Mouse (Mus musculus) CH12.LX (cell line): ENCODE results near the gene Tsen34. TPM values are rescaled to one million over a fixed set of nuclear protein-coding genes. Genes with fewer than 3 reads are reported as not detected.

Source experiments
- DNase-seq: peaks from one replicate; pipeline ENCODE4 v3.0.0-alpha.2; 2013; ENCODE audit errors: extremely low read depth
- H3K27ac ChIP-seq: 2 replicates; pipeline ENCODE4 v1.5.1; 2012; ENCODE audit warnings: low read depth, mild to moderate bottlenecking, control low read depth, moderate library complexity; ENCODE audit not compliant: insufficient read depth
- H3K27me3 ChIP-seq: replicated peaks from 2 replicates; pipeline ENCODE3; 2012; ENCODE audit warnings: inconsistent platforms
- H3K36me3 ChIP-seq, 2 experiments: replicated peaks in 1 of 2; 2 replicates each; pipeline versions ENCODE3 to v1.6.1; 2012; ENCODE audit warnings: inconsistent platforms in 1 of 2, low read length in 1 of 2, mild to moderate bottlenecking in 1 of 2, mixed read lengths in 1 of 2, moderate library complexity in 1 of 2; ENCODE audit not compliant: control insufficient read depth in 1 of 2, insufficient read depth in 1 of 2
- H3K4me1 ChIP-seq, 2 experiments: 2 replicates each; pipeline ENCODE4 v1.6.1; 2012; ENCODE audit warnings: inconsistent platforms in 1 of 2, moderate library complexity in 1 of 2; ENCODE audit not compliant: insufficient read depth in 2 of 2, control insufficient read depth in 1 of 2
- H3K4me2 ChIP-seq: 2 replicates; pipeline ENCODE4 v1.6.1; 2012; ENCODE audit warnings: low read depth, mild to moderate bottlenecking, control low read depth; ENCODE audit not compliant: poor library complexity, insufficient read depth, severe bottlenecking
- H3K4me3 ChIP-seq, 3 experiments: fragments of 150-350 bp in 1 of 3; sonication (generic) in 1 of 3; replicated peaks in 1 of 3; 2 replicates each; pipeline versions ENCODE3 to v1.5.1; 2011 to 2012; ENCODE audit warnings: low read depth in 2 of 3, low read length in 2 of 3, mild to moderate bottlenecking in 2 of 3, moderate library complexity in 2 of 3, control low read depth in 1 of 3, improper control_type of control experiment in 1 of 3, inconsistent platforms in 1 of 3, mixed read lengths in 1 of 3; ENCODE audit not compliant: poor library complexity in 1 of 3
- H3K79me2 ChIP-seq: replicated peaks from 2 replicates; pipeline ENCODE4 v1.6.1; 2012; ENCODE audit warnings: mild to moderate bottlenecking, moderate library complexity; ENCODE audit not compliant: control insufficient read depth, poor library complexity, insufficient read depth, severe bottlenecking; ENCODE audit errors: extremely low read depth
- H3K9ac ChIP-seq: 2 replicates; pipeline ENCODE4 v1.6.1; 2012; ENCODE audit warnings: low read depth, mild to moderate bottlenecking, control low read depth, moderate library complexity; ENCODE audit not compliant: insufficient read depth
- H3K9me3 ChIP-seq: replicated peaks from 2 replicates; pipeline ENCODE3; 2012; ENCODE audit warnings: low read length, inconsistent platforms, mixed read lengths
- BHLHE40 ChIP-seq: IDR thresholded peaks from 2 replicates; pipeline ENCODE4 v1.6.1; 2011; ENCODE audit warnings: mild to moderate bottlenecking, low read depth, low read length, improper control_type of control experiment
- CHD1 ChIP-seq: IDR thresholded peaks from 2 replicates; pipeline ENCODE4 v1.6.1; 2012; ENCODE audit warnings: low read depth, low read length, improper control_type of control experiment, inconsistent platforms
- CHD2 ChIP-seq: IDR thresholded peaks from 2 replicates; pipeline ENCODE4 v1.6.1; 2011; ENCODE audit warnings: low read length, improper control_type of control experiment
- E2F4 ChIP-seq: IDR thresholded peaks from 2 replicates; pipeline ENCODE4 v1.6.1; 2011; ENCODE audit warnings: low read depth, low read length, improper control_type of control experiment; ENCODE audit not compliant: insufficient replicate concordance
- EP300 ChIP-seq: IDR thresholded peaks from 2 replicates; pipeline ENCODE4 v1.6.1; 2011; ENCODE audit warnings: low read length, improper control_type of control experiment
- ETS1 ChIP-seq: conservative IDR thresholded peaks from 2 replicates; pipeline ENCODE4 v1.6.1; 2012; ENCODE audit warnings: low read depth, mild to moderate bottlenecking, inconsistent platforms, low read length, improper control_type of control experiment, moderate library complexity
- GABPA ChIP-seq: IDR thresholded peaks from 2 replicates; pipeline ENCODE4 v1.6.1; 2012; ENCODE audit warnings: low read depth, low read length, improper control_type of control experiment, inconsistent platforms; ENCODE audit not compliant: insufficient replicate concordance
- HCFC1 ChIP-seq: IDR thresholded peaks from 2 replicates; pipeline ENCODE4 v1.6.1; 2012; ENCODE audit warnings: low read depth, mild to moderate bottlenecking, inconsistent platforms, low read length, improper control_type of control experiment
- IRF4 ChIP-seq: IDR thresholded peaks from 2 replicates; pipeline ENCODE4 v1.6.1; 2014; ENCODE audit warnings: low read depth, mild to moderate bottlenecking, inconsistent platforms, low read length, improper control_type of control experiment
- JUN ChIP-seq: IDR thresholded peaks from 2 replicates; pipeline ENCODE4 v1.6.1; 2011; ENCODE audit warnings: low read depth, mild to moderate bottlenecking, low read length, improper control_type of control experiment, moderate library complexity; ENCODE audit not compliant: insufficient read depth
- KAT2A ChIP-seq: IDR thresholded peaks from 2 replicates; pipeline ENCODE4 v1.6.1; 2012; ENCODE audit warnings: low read length, improper control_type of control experiment, inconsistent platforms; ENCODE audit not compliant: insufficient replicate concordance
- MAFK ChIP-seq: IDR thresholded peaks from 2 replicates; pipeline ENCODE4 v1.6.1; 2011; ENCODE audit warnings: low read length, improper control_type of control experiment; ENCODE audit not compliant: insufficient replicate concordance
- MAZ ChIP-seq: IDR thresholded peaks from 2 replicates; pipeline ENCODE4 v1.6.1; 2012; ENCODE audit warnings: low read depth, mild to moderate bottlenecking, inconsistent platforms, low read length, improper control_type of control experiment, moderate library complexity
- MEF2A ChIP-seq: IDR thresholded peaks from 2 replicates; pipeline ENCODE4 v1.6.1; 2014; ENCODE audit warnings: low read depth, mild to moderate bottlenecking, inconsistent platforms, low read length, improper control_type of control experiment, borderline replicate concordance
- NRF1 ChIP-seq: IDR thresholded peaks from 2 replicates; pipeline ENCODE4 v1.6.1; 2014; ENCODE audit warnings: low read depth, mild to moderate bottlenecking, inconsistent platforms, low read length, improper control_type of control experiment, moderate library complexity
- PAX5 ChIP-seq: IDR thresholded peaks from 2 replicates; pipeline ENCODE4 v1.6.1; 2012; ENCODE audit warnings: low read length, inconsistent platforms, mixed read lengths
- POLR2A ChIP-seq: IDR thresholded peaks from 2 replicates; pipeline ENCODE4 v1.6.1; 2011; ENCODE audit warnings: low read depth, mild to moderate bottlenecking, improper control_type of control experiment, low read length
- POLR2AphosphoS2 ChIP-seq: IDR thresholded peaks from 2 replicates; pipeline ENCODE4 v1.6.1; 2011; ENCODE audit warnings: low read depth, low read length, improper control_type of control experiment
- SMC3 ChIP-seq: IDR thresholded peaks from 2 replicates; pipeline ENCODE4 v1.6.1; 2011; ENCODE audit warnings: low read depth, low read length, improper control_type of control experiment
- TBP ChIP-seq: conservative IDR thresholded peaks from 2 replicates; pipeline ENCODE4 v1.6.1; 2011; ENCODE audit warnings: low read depth, low read length, improper control_type of control experiment
- TCF12 ChIP-seq: IDR thresholded peaks from 2 replicates; pipeline ENCODE4 v1.6.1; 2014; ENCODE audit warnings: low read depth, mild to moderate bottlenecking, inconsistent platforms, low read length, improper control_type of control experiment
- UBTF ChIP-seq: IDR thresholded peaks from 2 replicates; pipeline ENCODE4 v1.6.1; 2012; ENCODE audit warnings: low read depth, mild to moderate bottlenecking, inconsistent platforms, low read length, improper control_type of control experiment, moderate library complexity
- USF2 ChIP-seq: conservative IDR thresholded peaks from 2 replicates; pipeline ENCODE4 v1.6.1; 2011; ENCODE audit warnings: low read depth, low read length, improper control_type of control experiment
- ZC3H11A ChIP-seq: IDR thresholded peaks from 2 replicates; pipeline ENCODE4 v1.6.1; 2012; ENCODE audit warnings: low read depth, mild to moderate bottlenecking, inconsistent platforms, low read length, improper control_type of control experiment
- ZNF384 ChIP-seq: IDR thresholded peaks from 2 replicates; pipeline ENCODE4 v1.6.1; 2012; ENCODE audit warnings: low read depth, low read length, improper control_type of control experiment, inconsistent platforms
- dilution Hi-C: fragments of 300-500 bp; cut with MboI; formaldehyde crosslinking; loops from 2 replicates; pipeline ENCODE4 v1.14.3; 2020; ENCODE audit warnings: low sequenced_read_pairs; ENCODE audit not compliant: extremely low pct_unique_long_range_greater_than_20kb, extremely low pct_ligation_motif_present
- in situ Hi-C: fragments of 300-500 bp; cut with MboI; formaldehyde crosslinking; loops from 3 replicates; pipeline ENCODE4 v1.14.3; 2019; ENCODE audit warnings: low sequenced_read_pairs, low pct_ligation_motif_present, low pct_unique_long_range_greater_than_20kb, mixed read lengths
- polyA plus RNA-seq: library from polyadenylated mRNA; unstranded; fragments of >175 nt; gene quantifications from 2 replicates; pipeline ENCODE4 v1.2.1, GENCODE M21; 2012; ENCODE audit warnings: low read depth; ENCODE audit not compliant: insufficient read length
- total RNA-seq, 2 experiments: library from RNA; depleted of rRNA; stranded (reverse); fragments of 300-350 nt in 1 of 2; fragments of >200 nt in 1 of 2; gene quantifications; 2 replicates each; pipeline ENCODE4 v1.2.3; 2012 to 2014

The Tsen34 gene
- total and polyA plus RNA-seq, 3 experiments: 23.1 to 40.2 (median 34.8) TPM

GRCm38 (mm10) chr7:3675228-3675548, 17.5 kb upstream of the Tsen34 start:
- in situ Hi-C loops (no loop called here), dilution Hi-C loops (no loop called here)
- Histone ChIP-seq H3K4me1 (peaks cover 0 to 29% of the 10 kb centered on the region in 2 experiments; a peak in 2 of 4 replicates), H3K27ac (no peak overlapping the region), H3K36me3 (peaks cover 0 to 38% of the 10 kb centered on the region in 2 experiments), H3K27me3 (no peaks in the 10 kb centered on the region), H3K79me2 (no peaks in the 10 kb centered on the region), H3K9ac (no peak overlapping the region), H3K4me3 (no peak overlapping the region), H3K9me3 (no peaks in the 10 kb centered on the region), H3K4me2 (no peak overlapping the region)
- TF ChIP-seq SMC3 (no peak), IRF4 (no peak), UBTF (no peak), MAZ (no peak), POLR2A (no peak), MEF2A (no peak), KAT2A (no peak), NRF1 (no peak), ETS1 (no peak), HCFC1 (no peak), TCF12 (no peak), ZC3H11A (no peak), E2F4 (no peak), POLR2AphosphoS2 (no peak), CHD2 (no peak)
- no peak for DNase-seq

DNA sequence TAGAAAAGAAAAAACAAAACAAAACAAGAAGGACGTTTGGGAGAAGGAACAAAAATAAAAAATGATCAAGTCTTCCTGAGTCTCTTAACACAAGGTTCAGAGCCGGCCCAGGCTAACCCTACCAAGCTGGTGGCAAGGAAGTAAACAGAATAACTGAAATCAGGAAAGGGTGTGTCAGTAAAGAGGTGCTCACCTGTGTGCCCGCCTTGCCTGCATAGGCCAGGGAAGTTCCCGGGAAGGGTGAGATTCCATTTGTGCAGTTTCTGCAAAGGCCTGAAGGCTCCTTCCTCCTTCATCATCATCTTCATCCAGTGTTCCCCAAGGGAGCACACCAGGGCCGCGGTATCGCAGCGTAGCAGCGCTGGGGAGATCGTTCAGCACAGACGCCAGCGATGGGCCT, 16.3 kb upstream of the Tsen34 start:
- Histone ChIP-seq H3K9ac (no peak overlapping the region), H3K4me3 (no peak overlapping the region), H3K79me2 (no peaks in the 10 kb centered on the region), H3K36me3 (peaks cover 2 to 39% of the 10 kb centered on the region in 2 experiments), H3K27me3 (no peaks in the 10 kb centered on the region), H3K4me1 (peaks cover 0 to 31% of the 10 kb centered on the region in 2 experiments; a peak in 2 of 4 replicates), H3K4me2 (no peak overlapping the region), H3K9me3 (no peaks in the 10 kb centered on the region), H3K27ac (no peak overlapping the region)
- in situ Hi-C loops (no loop called here), dilution Hi-C loops (no loop called here)
- DNase-seq: no peak
- no peak for TF ChIP-seq CHD1
- no peak for TF ChIP-seq KAT2A
- TF ChIP-seq BHLHE40: no peak
- TF ChIP-seq JUN: no peak
- TF ChIP-seq USF2: no peak
- TF ChIP-seq ZNF384: no peak
- TF ChIP-seq IRF4: no peak
- TF ChIP-seq MAFK: no peak
- TF ChIP-seq TBP: no peak
- no peak for TF ChIP-seq GABPA
- no peak for TF ChIP-seq EP300
- no peak for TF ChIP-seq SMC3
- TF ChIP-seq ZC3H11A: no peak
- TF ChIP-seq PAX5: no peak
- TF ChIP-seq MEF2A: no peak
